Mouse (Mus musculus) MEL-GATA-1-ER (cell line): ENCODE measurements around the gene Lingo4.

ENCODE experiments used
- DNase-seq: peaks from one replicate; pipeline ENCODE4 v3.0.0-alpha.2; 2012; ENCODE audit warnings: low read depth; ENCODE audit errors: extremely low read depth

The Lingo4 gene

DNA sequence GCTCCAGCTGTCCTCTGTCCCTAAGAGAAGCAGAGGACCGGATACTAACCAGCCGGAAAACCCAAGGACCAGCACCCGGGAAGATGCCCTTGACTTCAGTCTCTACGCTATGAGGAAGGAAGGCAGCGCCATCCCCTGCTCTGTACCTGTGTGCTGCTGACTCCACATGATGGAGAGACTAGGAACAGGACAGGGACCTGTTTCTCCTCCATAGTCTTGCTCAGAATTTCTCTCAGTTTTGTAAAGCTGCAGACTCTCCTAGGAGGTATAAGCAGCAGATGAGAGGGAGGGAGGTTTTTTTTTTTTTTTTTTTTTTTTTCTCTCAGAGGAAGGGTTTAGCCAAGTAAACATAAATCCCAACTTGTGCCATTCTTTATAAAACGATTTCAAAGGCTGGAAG, at the start of gene Lingo4:
Lingo4 (plus strand) TSS at position 301 of the 400 bp plus-strand sequence.
- DNase-seq: no peak

DNA sequence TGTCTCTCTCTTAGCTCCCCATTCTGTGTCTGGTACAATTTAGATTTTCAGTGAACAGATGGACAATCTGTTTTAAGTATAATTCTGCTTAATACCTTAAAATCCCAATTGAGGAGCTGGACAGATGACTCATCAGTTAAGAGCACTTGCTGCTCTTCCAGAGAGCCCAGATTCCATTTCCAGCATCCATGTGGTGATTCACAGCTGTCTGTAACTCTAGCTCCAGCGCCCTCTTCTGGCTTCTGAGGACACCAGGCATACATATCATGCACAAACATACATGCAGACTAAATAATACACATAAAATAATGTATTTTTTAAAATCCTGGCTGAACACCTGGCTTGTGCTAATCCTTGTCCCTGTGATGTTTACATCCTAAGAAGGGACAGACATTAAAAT, 37.5 kb upstream of the Lingo4 start:
- DNase-seq: no peak

DNA sequence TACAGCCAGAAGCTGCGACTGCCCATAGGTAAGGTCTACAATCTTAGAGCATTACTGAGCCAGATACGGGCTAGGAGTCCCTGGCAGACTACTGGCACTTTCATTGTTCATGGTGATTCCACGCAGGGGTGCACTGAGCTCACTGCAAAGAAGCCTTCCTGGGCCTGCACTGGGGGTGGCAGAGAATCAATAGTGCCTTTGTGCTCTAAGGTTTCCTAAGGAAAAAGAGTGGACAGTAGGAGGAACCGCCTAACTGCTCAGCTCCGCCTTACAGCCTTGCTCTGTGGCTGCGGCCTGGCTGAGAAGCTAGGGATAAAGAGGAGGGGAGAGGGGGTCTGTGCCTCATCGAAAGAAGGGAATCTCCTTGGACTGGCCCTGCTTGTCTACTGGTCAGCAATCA, 36.2 kb upstream of the Lingo4 start, which contains the start of gene C2cd4d:
C2cd4d (plus strand) TSS at position 301 of the 400 bp plus-strand sequence.
- DNase-seq: no peak

DNA sequence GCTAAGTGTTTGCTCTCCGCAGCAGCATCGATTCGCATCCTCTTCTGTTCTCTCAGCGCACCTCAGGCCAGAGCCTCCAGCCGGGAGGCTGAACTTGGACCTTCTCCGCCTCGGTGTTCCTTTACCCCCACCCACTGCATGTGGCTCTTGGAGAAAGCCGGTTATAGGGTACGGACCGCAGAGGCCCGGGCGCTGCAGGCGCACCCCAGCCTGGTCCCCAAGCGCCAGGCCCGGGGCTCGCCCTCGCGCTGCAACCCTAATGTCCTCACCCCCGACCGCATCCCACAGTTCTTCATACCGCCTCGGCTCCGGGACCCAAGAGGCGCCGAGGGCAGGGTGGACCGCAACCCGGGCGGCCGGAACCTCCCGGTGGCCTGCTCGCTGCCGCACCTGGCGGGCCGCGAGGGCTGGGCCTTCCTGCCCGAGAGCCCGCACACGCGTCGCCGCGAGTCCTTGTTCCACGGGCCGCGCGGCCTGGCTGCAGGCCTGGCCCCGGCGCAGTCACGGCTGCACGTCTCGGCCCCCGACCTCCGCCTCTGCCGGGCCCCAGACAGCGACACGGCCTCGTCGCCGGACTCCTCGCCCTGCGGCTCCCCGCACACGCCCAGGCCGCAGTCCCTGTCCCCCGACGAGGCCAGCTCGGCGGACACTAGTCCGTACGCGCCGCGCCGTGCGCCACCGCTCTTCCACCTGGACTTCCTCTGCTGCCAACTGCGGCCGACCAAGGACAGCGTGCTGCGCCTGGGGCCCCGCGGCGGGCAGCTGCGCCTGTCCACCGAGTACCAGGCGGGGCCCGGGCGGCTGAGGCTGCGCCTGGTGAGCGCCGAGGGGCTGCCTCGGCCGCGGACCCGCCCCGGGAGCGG, 34.8 kb upstream of the Lingo4 start:
- DNase-seq: no peak

DNA sequence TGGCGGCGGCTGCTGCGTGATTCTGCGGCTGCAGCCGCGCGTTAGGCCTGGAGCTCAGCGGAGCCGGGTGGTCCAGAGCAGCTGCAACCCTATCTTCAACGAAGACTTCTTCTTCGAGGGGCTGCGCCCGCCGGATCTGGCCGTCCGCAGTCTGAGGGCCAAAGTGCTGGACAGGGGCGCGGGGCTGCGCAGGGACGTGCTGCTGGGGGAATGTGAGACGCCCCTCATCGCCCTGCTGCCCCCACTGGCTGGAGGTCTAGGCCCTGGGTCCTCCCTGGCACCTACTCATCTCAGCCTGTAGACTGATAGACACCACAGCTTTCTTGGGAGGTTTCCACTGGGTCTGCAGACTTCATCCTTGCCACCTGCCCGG, 34.2 kb upstream of the Lingo4 start:
- DNase-seq: no peak

DNA sequence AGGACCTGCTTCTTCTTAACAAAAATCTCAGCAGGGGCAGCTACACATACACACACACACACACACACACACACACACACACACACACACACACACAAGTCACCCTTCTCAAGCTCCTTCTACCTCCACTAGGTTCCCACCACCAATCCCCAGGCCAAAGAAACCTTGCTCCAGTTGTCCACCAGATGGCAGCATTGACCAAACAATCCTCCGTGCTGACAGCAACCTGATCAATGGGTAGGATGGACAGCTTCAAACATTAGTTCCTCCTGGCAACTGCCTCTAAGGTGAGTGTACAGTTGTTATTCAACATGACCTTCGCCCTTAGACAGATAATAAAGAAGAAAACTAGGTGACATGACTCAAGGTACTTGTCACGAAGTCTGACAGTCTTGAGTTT, 31.6 kb upstream of the Lingo4 start:
- DNase-seq: peak; percentile 69

DNA sequence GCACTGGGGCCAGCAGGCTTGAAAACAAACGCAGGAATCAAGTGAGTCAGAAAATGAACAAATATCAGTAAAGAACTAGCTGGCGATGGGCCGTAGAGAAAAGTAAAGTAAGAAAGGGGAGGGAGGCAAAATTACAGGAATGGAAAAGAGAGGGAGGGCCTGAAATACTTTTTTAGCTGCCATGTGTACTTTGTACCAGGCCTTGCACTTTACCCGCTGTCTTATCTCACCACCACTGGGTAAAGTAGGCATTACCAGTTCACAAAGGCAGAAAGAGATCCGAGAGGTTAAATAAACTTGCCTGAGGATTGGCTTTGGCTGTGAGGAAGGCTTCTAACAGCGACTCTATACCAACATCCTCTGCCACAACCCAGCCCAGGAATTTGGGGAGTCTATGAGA, 30.8 kb upstream of the Lingo4 start:
- DNase-seq: no peak

DNA sequence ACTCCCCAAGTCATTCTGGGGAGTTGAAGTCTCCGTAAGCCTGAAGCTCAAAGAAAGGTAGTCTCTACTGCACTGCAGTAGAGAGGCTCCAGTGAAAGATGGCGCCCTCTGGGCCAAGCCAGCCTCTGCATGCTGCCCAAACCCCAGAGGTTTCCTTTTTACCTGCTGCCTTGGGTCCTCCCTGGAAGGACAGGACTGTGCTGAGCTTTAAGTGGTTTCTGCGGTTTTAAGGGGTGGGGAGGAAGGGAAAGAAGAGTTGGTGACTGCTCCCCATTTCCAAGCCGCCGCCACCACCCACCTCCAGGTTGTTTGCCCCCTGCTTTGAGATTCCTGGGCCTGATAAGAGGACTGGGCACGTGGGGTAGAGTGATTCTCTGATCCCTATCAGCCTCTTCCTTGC, 29.7 kb upstream of the Lingo4 start:
- no peak for DNase-seq

DNA sequence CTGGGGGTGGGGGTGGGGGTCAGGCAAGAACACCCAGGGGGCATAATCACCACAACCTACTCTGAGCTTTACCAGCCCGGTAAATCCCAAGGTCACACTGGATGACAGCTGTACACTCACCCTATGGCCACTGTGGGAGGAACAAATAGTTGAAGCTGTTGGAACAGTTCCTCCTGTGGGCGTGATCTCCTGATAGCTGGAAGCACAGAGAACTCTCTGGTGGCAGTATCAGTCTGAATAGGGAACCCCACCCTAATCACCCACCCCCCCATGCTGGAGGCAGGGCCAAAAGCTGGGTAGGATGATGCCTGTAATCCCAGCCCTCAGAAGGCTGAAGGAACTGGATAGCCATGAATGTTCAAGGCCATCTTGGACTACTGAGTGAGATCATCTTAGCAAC, 28.6 kb upstream of the Lingo4 start:
- DNase-seq: peak; percentile 56

DNA sequence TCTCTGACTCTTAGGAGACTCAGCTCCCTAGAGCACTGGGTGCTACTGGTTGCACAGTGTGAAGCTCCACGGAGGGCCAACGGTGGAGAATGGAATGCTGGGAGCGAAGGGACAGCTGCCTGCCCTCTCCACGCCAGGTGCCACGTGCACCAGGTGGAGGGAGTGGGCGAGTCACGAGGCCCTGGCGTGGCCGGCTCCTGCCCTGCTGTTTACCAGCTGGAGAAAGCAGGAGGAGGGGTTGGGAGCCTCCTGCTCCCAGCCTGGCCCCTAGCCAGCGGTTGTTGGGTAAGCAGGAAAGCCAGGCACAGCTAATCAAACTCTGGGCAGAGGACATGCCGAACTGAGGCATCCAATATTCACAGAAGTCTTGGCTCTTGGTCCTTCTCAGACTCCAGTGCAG, 26.7 kb upstream of the Lingo4 start:
- DNase-seq: no peak

DNA sequence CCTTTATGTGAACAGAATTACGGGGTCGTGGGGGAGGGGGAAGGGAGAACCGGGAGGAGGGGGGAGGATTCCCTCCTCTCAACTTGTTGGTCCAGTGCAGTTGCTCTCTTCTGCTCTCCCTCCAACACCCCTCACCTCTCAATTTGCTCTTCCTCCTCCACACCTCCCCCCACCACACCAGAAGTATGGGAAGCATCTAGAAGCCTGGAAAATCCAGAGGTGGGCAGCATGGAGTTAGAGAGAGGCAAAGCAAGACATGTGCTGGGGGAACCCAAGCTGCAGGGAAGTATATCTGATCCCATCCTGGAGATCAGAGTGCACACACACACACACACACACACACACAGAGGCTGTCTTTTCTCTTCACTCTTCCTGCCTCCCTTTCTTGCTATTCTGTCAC, 26.3 kb upstream of the Lingo4 start:
- DNase-seq: no peak

DNA sequence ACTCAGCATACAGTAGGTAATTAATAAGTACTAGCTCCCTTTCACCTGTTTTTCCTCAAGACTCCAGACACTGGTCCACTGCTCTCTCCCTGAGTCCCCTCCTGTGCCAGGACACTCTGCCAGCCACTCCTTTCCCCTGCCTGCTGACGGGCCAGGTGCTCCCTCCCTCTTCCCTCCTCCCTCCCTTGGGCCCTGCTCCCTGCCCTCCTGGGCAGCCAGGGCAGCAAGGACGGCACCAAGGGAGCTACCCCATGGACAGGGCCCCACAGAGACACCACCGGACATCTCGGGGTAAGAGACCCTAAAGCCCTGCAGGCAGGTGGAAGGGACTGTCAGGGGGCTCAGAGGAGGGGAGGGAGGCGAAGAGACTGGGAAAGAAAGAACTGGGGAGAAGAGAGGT, 25.7 kb upstream of the Lingo4 start, which contains the start of gene Rorc:
Rorc (plus strand) TSS at position 154 of the 400 bp plus-strand sequence.
- no peak for DNase-seq

DNA sequence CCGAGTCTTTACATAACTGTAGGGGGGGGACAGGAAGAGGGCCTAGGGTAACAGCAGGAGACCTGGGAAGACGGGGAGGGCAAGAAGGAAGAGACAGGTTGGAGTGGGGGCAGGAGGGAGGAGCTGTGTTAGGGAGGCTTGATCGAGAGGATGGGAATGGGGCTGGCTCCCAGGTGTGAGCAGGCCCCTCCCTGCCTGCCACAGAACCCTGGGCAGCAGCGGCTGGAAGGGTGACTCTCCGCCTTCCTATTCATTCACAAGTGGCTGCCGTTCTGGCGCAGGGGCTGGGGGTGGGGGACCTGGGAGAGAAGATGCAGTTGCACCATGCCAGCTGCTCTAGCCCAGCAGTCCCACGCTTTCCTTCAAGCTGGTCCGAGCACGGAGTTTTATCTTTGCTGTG, 25.2 kb upstream of the Lingo4 start:
- DNase-seq: no peak

DNA sequence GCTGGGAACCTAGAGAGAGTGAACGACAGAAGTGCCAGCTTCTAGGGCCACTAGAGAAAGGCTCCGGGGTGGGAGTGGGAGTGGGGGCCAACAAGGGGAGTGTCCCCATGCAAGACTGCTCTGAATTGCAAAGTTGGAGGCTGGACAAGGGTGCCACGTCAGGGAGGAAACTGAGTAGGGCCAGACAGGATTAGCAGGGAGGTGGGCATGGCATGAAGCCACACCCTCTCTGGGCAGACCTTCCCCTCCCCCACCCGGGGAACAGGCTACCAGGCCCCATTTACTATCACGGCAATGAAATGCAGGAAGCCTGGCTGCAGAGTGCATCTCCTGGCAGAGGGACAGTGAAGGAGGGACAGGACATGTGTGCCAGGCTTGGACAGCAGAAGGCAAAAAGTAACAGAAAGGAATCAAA, 24.7 kb upstream of the Lingo4 start:
- no peak for DNase-seq

DNA sequence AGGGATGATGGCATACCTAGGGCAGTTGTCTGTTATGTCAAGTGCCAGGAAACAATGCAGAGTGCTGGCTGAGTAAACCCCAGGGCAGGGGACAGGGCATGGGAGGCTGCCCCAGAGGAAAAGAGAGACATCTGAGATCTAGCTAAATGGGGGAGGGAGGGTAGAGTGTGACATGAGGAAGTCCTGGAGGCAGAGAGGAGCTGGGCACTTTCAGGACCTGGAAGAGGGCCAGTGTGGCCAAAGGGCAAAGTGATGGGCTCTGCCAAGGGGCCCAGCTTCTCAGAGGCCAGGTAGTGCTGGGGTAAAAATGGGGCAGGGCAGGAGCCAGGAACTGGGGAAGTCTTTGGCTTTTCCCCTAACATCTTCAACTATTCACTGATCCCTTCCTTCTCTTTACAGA, 23.7 kb upstream of the Lingo4 start:
- no peak for DNase-seq

DNA sequence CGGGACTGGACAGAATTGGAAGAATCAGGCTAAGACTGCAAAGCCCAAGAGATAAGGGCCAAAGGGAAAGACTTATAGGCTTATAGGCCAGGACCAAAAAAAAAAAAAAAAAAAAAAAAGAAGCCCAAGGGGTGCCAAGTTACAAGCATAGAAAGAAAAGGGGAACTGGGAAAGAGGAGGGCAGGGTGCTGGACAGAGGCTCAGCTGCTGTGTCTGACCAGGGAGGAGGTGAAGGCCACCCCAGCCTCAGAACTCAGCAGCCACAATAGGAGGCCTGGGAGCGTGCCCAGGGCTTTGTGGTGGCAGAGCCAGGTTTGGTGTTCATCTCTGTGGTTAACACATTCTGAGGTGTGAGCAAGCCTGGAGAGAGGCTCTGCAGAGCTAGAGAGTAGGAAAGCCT, 23.2 kb upstream of the Lingo4 start:
- no peak for DNase-seq

DNA sequence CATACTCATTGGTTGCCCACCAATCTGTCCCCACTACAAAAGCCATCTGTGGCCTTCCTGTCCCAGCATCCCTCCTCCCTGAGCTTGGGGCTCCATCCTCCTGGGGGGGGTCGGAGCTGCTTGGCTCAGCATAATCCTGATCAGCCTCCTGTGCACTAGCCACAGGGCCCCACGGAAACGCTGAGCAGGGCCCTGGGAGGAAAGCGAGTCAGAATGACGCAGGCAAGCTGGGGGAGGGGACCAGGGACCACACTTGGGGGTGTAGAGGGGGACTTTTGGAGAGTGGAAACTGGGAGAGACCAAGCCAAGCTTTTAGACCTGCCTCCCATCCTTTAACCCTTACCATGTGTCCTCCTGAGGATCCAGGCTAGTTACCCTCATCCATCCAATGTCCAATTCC, 22.5 kb upstream of the Lingo4 start:
- no peak for DNase-seq

DNA sequence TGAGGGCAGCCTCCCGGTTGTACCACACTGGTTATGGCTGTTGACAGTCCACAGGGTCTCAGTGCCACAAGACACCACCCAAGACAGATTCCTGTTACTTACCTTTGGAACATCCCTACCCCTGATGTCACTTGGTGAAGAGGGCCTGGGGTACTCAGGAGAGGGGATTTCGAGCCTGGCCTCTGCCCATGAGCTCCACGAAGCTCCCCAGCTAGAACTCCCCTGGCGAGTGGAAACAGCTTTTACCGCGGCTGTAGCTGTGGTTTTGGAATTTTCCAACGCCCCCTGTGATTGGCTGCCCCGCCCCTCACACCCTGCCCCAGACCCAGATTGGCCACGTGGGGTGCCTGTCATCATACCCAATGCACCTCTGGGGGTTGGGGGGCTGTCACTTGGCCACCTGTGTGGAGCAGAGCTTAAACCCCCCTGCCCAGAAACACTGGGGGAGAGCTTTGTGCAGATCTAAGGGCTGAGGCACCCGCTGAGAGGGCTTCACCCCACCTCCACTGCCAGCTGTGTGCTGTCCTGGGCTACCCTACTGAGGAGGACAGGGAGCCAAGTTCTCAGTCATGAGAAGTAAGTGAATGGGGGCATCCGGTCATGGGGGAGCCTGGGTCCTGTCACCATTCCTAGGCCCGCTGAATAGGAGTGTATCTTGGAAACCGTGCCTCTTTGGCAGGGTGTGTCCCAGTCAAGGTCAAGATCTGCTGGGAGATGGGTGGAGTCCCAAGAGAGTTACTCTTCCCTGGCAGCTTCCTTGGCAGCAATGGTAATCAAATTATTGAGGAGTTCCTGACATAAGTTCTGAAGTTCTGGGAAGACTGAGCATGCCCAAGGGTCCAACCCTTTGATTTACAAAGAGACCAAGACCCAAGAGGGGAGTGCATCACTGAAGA, 21.0 kb upstream of the Lingo4 start:
- no peak for DNase-seq

DNA sequence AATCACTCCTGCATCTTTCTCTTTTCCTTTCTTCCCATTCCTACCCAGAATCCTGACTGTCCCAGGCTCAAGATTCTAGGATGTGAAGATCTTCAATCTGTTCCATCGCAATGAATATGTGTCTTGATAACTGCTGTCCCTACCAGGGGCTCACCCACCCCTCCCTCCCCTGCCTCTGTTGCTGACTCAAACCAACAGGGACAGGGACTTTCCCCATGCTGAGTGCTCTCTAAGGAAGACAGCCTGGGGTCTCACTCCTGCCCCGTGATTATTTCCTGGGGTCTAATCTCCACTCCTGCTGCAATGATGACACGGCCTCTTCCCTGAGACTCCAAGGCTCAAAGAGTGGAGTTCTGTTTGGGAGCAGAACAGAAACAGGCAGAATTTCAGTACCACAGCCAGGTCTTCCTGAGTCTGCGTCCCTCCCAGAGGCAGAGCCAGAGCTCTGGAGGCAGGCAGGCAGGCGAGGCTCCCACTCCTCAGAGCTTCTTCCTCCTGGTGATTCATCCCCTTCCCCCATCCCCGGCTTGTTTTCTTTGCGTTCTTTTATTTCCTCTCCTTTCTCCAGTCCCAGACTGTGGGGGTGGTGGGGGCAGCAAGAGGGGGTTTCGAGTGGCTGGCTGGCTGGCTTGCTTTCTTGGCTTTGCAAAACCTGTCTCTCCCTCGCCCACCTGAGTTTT, 18.3 kb upstream of the Lingo4 start:
- DNase-seq: no peak

DNA sequence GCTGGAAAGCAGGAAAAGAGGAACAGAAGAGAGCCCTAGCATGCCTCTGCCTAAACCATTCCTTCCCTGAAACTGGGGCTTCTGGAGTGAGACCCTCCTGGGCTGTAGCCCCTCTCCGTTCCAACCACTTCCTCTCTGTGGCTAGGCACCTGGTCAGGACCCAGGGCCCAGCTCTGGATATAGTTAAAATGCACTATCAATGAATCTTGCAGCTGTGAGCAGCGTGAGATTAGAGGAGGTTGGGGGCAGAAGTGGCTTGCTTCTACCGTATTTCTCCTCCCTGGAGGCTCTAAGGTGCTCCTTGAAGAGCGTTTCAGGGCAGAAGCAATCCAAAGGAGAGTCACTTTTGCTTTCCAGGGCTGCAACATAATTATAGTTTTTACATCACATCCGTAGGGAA, 16.0 kb upstream of the Lingo4 start:
- no peak for DNase-seq

DNA sequence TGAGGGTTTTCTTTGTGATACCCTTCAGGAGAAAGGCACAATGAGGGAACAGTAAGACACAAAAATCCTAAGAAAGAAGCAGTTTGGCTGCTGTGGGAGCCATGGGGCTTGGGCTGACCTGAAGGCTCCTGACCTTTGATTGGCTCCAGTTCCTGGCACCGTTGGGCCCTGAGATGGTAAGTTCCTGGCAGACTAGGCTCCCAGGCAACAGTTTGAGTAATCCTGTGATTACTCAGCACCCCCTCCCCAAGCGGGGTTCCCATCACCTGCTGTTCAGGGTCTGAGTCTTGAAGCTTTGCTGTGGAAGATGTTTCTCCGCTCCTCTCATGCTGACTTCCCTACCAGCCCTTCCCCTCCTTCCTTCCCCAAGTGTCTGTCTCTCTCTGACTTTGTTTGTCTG, 14.8 kb upstream of the Lingo4 start:
- DNase-seq: no peak

DNA sequence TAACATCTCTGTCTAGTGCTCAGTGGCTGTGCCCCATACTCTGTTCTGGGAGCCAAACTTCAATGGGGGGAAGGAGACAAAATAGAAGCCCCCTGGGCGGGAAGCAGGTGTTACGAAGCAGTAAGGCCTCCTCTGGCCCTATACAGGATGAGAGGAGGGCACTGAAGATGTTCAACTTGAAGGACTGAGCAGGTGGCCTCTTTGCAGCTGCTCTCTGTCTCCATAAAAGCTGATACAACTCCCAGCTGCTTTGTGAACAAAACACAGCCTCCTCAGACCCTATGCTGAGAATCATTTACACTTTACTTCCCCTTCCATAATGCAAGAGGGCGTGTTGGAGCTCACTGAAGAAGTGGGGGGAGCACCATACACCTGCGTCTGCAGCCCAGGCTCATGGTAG, 11.6 kb upstream of the Lingo4 start:
- DNase-seq: no peak
